In genomic region chr11:95676307-95676706, GRCm38 (mm10) we compare ENCODE assay signal across 8 mouse cellular contexts. TPM values are rescaled to one million over a fixed set of nuclear protein-coding genes. Genes with fewer than 3 reads are reported as not detected.
A peak's percentile ranks its signal among the peaks of the same experiment; 100 is the strongest.
DNase-seq lines count a peak whose midpoint lies in the region; ATAC-seq and TF ChIP-seq lines count a peak whose summit lies in the region.

No protein-coding gene starts in this region.

- H3K27me3 ChIP-seq in heart, postnatal 0 days (ENCODE audit: control insufficient read depth, insufficient read depth, low read length): no peaks in the 10 kb centered on the region
- no peaks in the 10 kb centered on the region for H3K27me3 ChIP-seq in lung, embryonic 16.5 days (ENCODE audit: control insufficient read depth, insufficient read depth, low read depth, low read length)

- no peaks in the 10 kb centered on the region for H3K4me1 ChIP-seq in heart, postnatal 0 days (ENCODE audit: control insufficient read depth, insufficient read depth)
- peaks cover 7% of the 10 kb centered on the region; the same call in 1 of the 2 replicates for H3K4me1 ChIP-seq in lung, embryonic 16.5 days (replicated peaks; ENCODE audit: control insufficient read depth, insufficient read depth, low read length)

- no peak overlapping the region for H3K4me2 ChIP-seq in heart, postnatal 0 days (ENCODE audit: low read depth, low read length)
- no peak overlapping the region for H3K4me2 ChIP-seq in lung, embryonic 16.5 days (ENCODE audit: low read depth, low read length)

- peaks cover 89% of the 10 kb centered on the region for H3K36me3 ChIP-seq in heart, postnatal 0 days (replicated peaks; ENCODE audit: control insufficient read depth, insufficient read depth, low read length)
- peaks cover 51% of the 10 kb centered on the region for H3K36me3 ChIP-seq in lung, embryonic 16.5 days (ENCODE audit: control insufficient read depth, insufficient read depth, low read length)

- DNase-seq in heart, adult 18-20 months: peak; percentile 24 to 33
- no peak for DNase-seq in heart, adult 8-10 months (ENCODE audit: low spot score)
- peak; percentile 54 for DNase-seq in c-Kit-positive CD71-positive TER-119-negative erythroid progenitor cells, embryonic 14.5 days (ENCODE audit: low read depth)
- no peak for DNase-seq in heart, postnatal 0 days (ENCODE audit: low spot score)
- peak; percentile 31 to 65 for DNase-seq in kidney, postnatal 36 days
- DNase-seq in retina, postnatal 1 day: peak; percentile 85
- peak; percentile 53 to 79 for DNase-seq in urinary bladder, postnatal 4 days (ENCODE audit: low spot score in 2 of 2)

- peak; percentile 25 for TF ChIP-seq CTCF in heart, postnatal 0 days (IDR thresholded peaks at IDR 0.05; ENCODE audit: low read depth)

- ATAC-seq in heart, postnatal 0 days (ENCODE audit: insufficient read depth, low read depth): no peak
- ATAC-seq in lung, embryonic 16.5 days (ENCODE audit: low read depth): peak; percentile 72

- no peak overlapping the region for H3K9ac ChIP-seq in heart, postnatal 0 days (replicated peaks; ENCODE audit: low read depth, low read length)
- no peak overlapping the region for H3K9ac ChIP-seq in lung, embryonic 16.5 days (ENCODE audit: low read length)

- no peak for TF ChIP-seq EP300 in heart, postnatal 0 days (IDR thresholded peaks at IDR 0.05; ENCODE audit: low read depth)

- no peaks in the 10 kb centered on the region for H3K9me3 ChIP-seq in heart, postnatal 0 days (replicated peaks; ENCODE audit: control insufficient read depth, low read length)
- no peaks in the 10 kb centered on the region for H3K9me3 ChIP-seq in lung, embryonic 16.5 days (ENCODE audit: control insufficient read depth, low read length)

- no peak overlapping the region for H3K4me3 ChIP-seq in heart, postnatal 0 days (ENCODE audit: low read depth, low read length)
- H3K4me3 ChIP-seq in lung, embryonic 16.5 days (ENCODE audit: low read length): no peak overlapping the region

- no peak overlapping the region for H3K27ac ChIP-seq in heart, postnatal 0 days (ENCODE audit: low read depth)
- peak overlapping the region; percentile 36 for H3K27ac ChIP-seq in lung, embryonic 16.5 days (ENCODE audit: low read length)

- 28% methylated on average over 6 of the region's 6 CpGs for WGBS in heart, postnatal 0 days
- WGBS in lung, embryonic 16.5 days: 16% methylated on average over 6 of the region's 6 CpGs

RNA-seq across cellular contexts. Expression of gene Phb, which starts 9.6 kb away (rescaled TPM):
- 100 to 1,000 TPM; 428 to 436 TPM for total RNA-seq in heart, adult 18-20 months (2021)
- total RNA-seq in heart, adult 8-10 months (2022): 100 to 1,000 TPM; 379 to 441 (median 399) TPM
- 349 and 446 TPM in 2 replicates for total RNA-seq in heart, postnatal 0 days (2014; rRNA removed; ENCODE audit: low replicate concordance)
- 432 and 435 TPM in 2 replicates for polyA plus RNA-seq in heart, postnatal 0 days (2015; fragmentation: Nextera tagmentation; extraction: Ambion mirVana)
- polyA plus RNA-seq in lung, embryonic 16.5 days (2015; fragmentation: Nextera tagmentation; extraction: Ambion mirVana): 167 and 190 TPM in 2 replicates

RNA-seq across cellular contexts. Expression of gene Zfp652, which starts 36.2 kb away (rescaled TPM):
- total RNA-seq in heart, adult 18-20 months (2021): 10 to 100 TPM; 49.4 to 52.2 TPM
- total RNA-seq in heart, adult 8-10 months (2022): 10 to 100 TPM; 49.0 to 60.2 (median 53.5) TPM
- total RNA-seq in heart, postnatal 0 days (2014; rRNA removed; ENCODE audit: low replicate concordance): 13.6 and 20.7 TPM in 2 replicates
- polyA plus RNA-seq in heart, postnatal 0 days (2015; fragmentation: Nextera tagmentation; extraction: Ambion mirVana): 8.9 and 9.9 TPM in 2 replicates
- 21.7 and 23.2 TPM in 2 replicates for polyA plus RNA-seq in lung, embryonic 16.5 days (2015; fragmentation: Nextera tagmentation; extraction: Ambion mirVana)

RNA-seq across cellular contexts. Expression of gene B130006D01Rik, which starts 47.1 kb away (rescaled TPM):
- under 1 TPM; 0.15 to 0.28 TPM for total RNA-seq in heart, adult 18-20 months (2021)
- under 1 TPM; 0.32 to 0.57 (median 0.42) TPM for total RNA-seq in heart, adult 8-10 months (2022)
- 0.57 TPM in 1 of 2 replicates, not detected in the other for total RNA-seq in heart, postnatal 0 days (2014; rRNA removed; ENCODE audit: low replicate concordance)
- 0.23 and 0.45 TPM in 2 replicates for polyA plus RNA-seq in heart, postnatal 0 days (2015; fragmentation: Nextera tagmentation; extraction: Ambion mirVana)
- 1.1 and 1.4 TPM in 2 replicates for polyA plus RNA-seq in lung, embryonic 16.5 days (2015; fragmentation: Nextera tagmentation; extraction: Ambion mirVana)

Comparison
In these comparisons a context has a peak if more than half of its experiments do, and no peak if none do; other contexts are left out.
1. DNase-seq: peak in heart, adult 18-20 months (2 of 2), c-Kit-positive CD71-positive TER-119-negative erythroid progenitor cells, embryonic 14.5 days (single experiment), kidney, postnatal 36 days (2 of 2), retina, postnatal 1 day (single experiment) and urinary bladder, postnatal 4 days (2 of 2); none in heart, adult 8-10 months (single experiment) and heart, postnatal 0 days (single experiment).